Mouse (Mus musculus) forebrain, embryonic 15.5 days (tissue): ENCODE data around the gene Susd1. TPM values are rescaled to one million over a fixed set of nuclear protein-coding genes. Genes with fewer than 3 reads are reported as not detected.

Experiments
- ATAC-seq: fragments of 200-750 bp; cut with Nextera tagmentation; replicated peaks from 2 replicates; pipeline ENCODE4 v1.8.0; 2017; ENCODE audit warnings: mild to moderate bottlenecking, moderate TSS enrichment, moderate library complexity
- H3K27ac ChIP-seq: fragments of 300-500 bp; sonication (generic); replicated peaks from 2 replicates; pipeline ENCODE4 v1.5.1; 2015; ENCODE audit warnings: mild to moderate bottlenecking, inconsistent platforms
- H3K27me3 ChIP-seq: fragments of 300-500 bp; sonication (generic); 2 replicates; pipeline ENCODE4 v1.6.1; 2015; ENCODE audit warnings: inconsistent platforms
- H3K36me3 ChIP-seq: fragments of 300-500 bp; sonication (generic); 2 replicates; pipeline ENCODE4 v1.6.1; 2015; ENCODE audit warnings: mild to moderate bottlenecking, inconsistent platforms
- H3K4me1 ChIP-seq: fragments of 300-500 bp; sonication (generic); 2 replicates; pipeline ENCODE4 v1.6.1; 2015; ENCODE audit warnings: inconsistent platforms
- H3K4me2 ChIP-seq: fragments of 300-500 bp; sonication (generic); replicated peaks from 2 replicates; pipeline ENCODE4 v1.6.1; 2015; ENCODE audit warnings: mild to moderate bottlenecking, inconsistent platforms
- H3K4me3 ChIP-seq: fragments of 300-500 bp; sonication (generic); 2 replicates; pipeline ENCODE4 v1.5.1; 2015; ENCODE audit warnings: mild to moderate bottlenecking, inconsistent platforms
- H3K9ac ChIP-seq: fragments of 300-500 bp; sonication (generic); replicated peaks from 2 replicates; pipeline ENCODE4 v1.6.1; 2015; ENCODE audit warnings: mild to moderate bottlenecking, inconsistent platforms
- H3K9me3 ChIP-seq: fragments of 300-500 bp; sonication (generic); 2 replicates; pipeline ENCODE4 v1.6.1; 2016; ENCODE audit warnings: inconsistent platforms
- WGBS: fragments of 180-500 bp; shearing (Covaris S2); methylation state at CpG from one replicate; pipeline ENCODE4 v1.1.7; 2015; ENCODE audit warnings: mixed read lengths; 5-methylcytosine and 5-hydroxymethylcytosine counted together
- polyA plus RNA-seq: library from polyadenylated mRNA; unstranded; fragments of >200 nt; fragmentation: Nextera tagmentation; extraction: Ambion mirVana; gene quantifications from 2 replicates; pipeline ENCODE4 v1.2.1, GENCODE M21; 2015

Susd1 gene
- polyA plus RNA-seq = 0.90 and 0.91 TPM in 2 replicates

- no peak within 1 kb of the TSS for H3K27ac ChIP-seq
- WGBS = under 1% methylated on average over 74 of the region's 75 CpGs
- no peaks in the 10 kb centered on the region for H3K36me3 ChIP-seq
- peak within 1 kb of the TSS; percentile 50 for H3K9ac ChIP-seq
- peak within 1 kb of the TSS; percentile 65 for H3K4me3 ChIP-seq
- H3K9me3 ChIP-seq = no peaks in the 10 kb centered on the region
- peak within 1 kb of the TSS; percentile 92 for H3K4me2 ChIP-seq
- H3K4me1 ChIP-seq = peaks cover 11% of the 10 kb centered on the region; the same call in 1 of the 2 replicates
- H3K27me3 ChIP-seq = peaks cover 33% of the 10 kb centered on the region
- ATAC-seq = peak; percentile 91
Observed at GRCm38 (mm10) chr4:59437990-59438854, at the start of gene Susd1. Gene Susd1 (minus strand): TSS chr4:59438633.

DNA sequence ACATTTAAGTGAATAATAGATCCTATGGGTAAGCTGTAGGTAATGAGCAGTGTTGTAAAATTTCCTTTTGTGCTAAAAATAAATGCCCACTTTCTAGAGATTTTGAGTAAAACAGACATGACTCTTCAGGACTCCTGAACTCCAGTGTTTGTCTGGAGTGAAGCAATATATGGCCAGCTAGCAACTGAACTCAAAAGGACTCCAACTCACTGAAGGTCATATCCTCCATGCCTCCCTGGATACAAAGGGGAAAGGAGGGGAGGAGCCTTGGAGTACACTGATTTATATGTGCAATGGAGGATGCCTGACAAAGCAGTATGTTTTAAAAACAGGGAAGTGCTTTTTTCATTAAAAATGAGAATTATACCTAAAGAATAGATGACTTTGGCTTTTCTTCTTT is 32.9 kb upstream of the Susd1 start:
- ATAC-seq = no peak
- Histone ChIP-seq H3K9me3 (no peaks in the 10 kb centered on the region), H3K4me2 (no peak overlapping the region), H3K36me3 (no peaks in the 10 kb centered on the region), H3K9ac (no peak overlapping the region), H3K27ac (no peak overlapping the region), H3K4me3 (no peak overlapping the region), H3K27me3 (no peaks in the 10 kb centered on the region), H3K4me1 (no peaks in the 10 kb centered on the region)

DNA sequence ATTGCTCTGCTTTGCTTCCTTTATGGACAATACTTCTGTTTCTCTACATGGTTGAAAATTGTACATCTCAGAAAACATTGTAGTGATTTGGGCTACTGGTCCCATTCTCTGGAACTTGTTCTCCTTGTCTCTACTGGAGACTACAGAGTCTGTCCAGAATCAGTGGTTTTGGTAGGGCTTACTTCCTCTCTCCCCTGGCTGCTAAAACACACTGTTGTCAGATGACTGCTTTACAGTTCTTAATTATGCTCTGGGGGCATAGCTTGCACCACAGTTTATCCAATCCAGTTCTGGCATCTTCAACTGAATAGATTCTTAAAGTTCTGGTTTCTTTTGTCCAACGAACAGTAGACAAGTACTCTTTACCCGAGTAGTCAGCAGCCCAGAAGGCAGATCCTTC is 27.0 kb upstream of the Susd1 start:
- ATAC-seq = no peak
- H3K36me3 ChIP-seq = no peaks in the 10 kb centered on the region
- WGBS = 60% methylated on average over 2 of the region's 2 CpGs

GRCm38 (mm10) chr4:59464661-59465060 is 26.2 kb upstream of the Susd1 start:
- H3K9me3 ChIP-seq = no peaks in the 10 kb centered on the region
- no peak overlapping the region for H3K9ac ChIP-seq
- no peaks in the 10 kb centered on the region for H3K36me3 ChIP-seq
- H3K27ac ChIP-seq = no peak overlapping the region
- ATAC-seq = no peak
- no peaks in the 10 kb centered on the region for H3K4me1 ChIP-seq
- H3K4me2 ChIP-seq = no peak overlapping the region
- H3K27me3 ChIP-seq = peaks cover 3% of the 10 kb centered on the region; the same call in 1 of the 2 replicates
- WGBS = 85% methylated on average over 6 of the region's 6 CpGs
- no peak overlapping the region for H3K4me3 ChIP-seq

More for the DNA sequence above, 27.0 kb upstream of the Susd1 start:
- H3K4me1 ChIP-seq = no peaks in the 10 kb centered on the region
- no peak overlapping the region for H3K4me3 ChIP-seq
- H3K4me2 ChIP-seq = no peak overlapping the region
- H3K27ac ChIP-seq = no peak overlapping the region
- no peaks in the 10 kb centered on the region for H3K27me3 ChIP-seq
- H3K9me3 ChIP-seq = no peaks in the 10 kb centered on the region
- H3K9ac ChIP-seq = no peak overlapping the region

DNA sequence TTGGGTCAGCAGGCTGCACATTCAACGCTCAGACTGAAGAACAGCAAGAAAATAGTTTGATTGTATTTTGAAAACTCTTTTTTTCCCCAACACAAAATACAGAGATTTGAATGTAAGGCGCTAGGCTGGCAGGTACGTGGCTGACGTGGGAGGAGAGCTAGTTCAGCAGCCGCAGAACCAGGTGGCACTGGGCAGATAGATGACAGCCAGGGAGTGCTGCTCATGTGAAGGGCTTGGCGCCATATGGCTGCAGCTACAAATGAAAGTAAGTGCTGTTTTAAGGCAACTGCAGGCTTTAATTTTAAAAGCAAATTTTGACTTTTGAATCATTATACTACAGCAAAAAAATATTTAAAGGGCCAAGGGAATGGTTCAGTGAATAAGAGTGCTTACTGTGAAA is 24.1 kb upstream of the Susd1 start:
- no peaks in the 10 kb centered on the region for H3K36me3 ChIP-seq
- H3K4me2 ChIP-seq = no peak overlapping the region
- peaks cover 7% of the 10 kb centered on the region; the same call in 1 of the 2 replicates for H3K4me1 ChIP-seq
- no peak for ATAC-seq
- no peak overlapping the region for H3K4me3 ChIP-seq
- H3K9ac ChIP-seq = no peak overlapping the region
- peaks cover 3% of the 10 kb centered on the region; the same call in 1 of the 2 replicates for H3K27me3 ChIP-seq
- no peaks in the 10 kb centered on the region for H3K9me3 ChIP-seq
- WGBS = 60% methylated on average over 6 of the region's 6 CpGs
- no peak overlapping the region for H3K27ac ChIP-seq

DNA sequence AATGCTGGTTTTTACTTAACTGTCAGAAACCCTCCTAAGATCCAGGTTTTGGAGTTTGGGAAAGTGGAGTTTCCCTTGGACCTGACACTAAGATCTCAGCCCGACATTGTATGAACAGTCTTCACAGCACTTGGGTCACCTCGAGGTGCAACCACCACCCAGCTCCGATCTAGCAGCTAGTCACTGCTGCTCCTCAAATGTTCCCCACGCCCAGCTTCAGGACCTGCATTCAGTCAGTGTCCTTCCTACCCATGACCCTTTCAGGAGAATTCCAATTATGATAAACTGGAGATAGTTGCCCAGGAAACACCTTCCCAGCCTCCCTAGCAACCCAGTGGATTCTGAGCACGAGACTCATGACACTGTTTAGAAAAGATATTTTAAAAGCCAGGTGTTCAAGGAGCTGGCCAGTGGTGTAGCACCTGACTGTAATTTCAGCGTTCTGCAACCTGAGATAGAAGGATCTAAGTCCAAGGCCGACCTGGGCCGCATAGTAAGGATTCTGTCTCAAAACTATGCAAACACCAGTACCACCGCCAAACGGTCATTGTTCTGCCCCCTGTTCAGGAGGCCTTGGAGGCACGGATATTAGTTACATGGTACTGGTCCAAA is 22.8 kb upstream of the Susd1 start:
- peaks cover 3% of the 10 kb centered on the region; the same call in 1 of the 2 replicates for H3K27me3 ChIP-seq
- H3K27ac ChIP-seq = no peak overlapping the region
- no peaks in the 10 kb centered on the region for H3K9me3 ChIP-seq
- no peak for ATAC-seq
- H3K4me1 ChIP-seq = peaks cover 7% of the 10 kb centered on the region; the same call in 1 of the 2 replicates
- no peak overlapping the region for H3K4me2 ChIP-seq
- no peak overlapping the region for H3K9ac ChIP-seq
- WGBS = 91% methylated on average over 11 of the region's 11 CpGs
- H3K36me3 ChIP-seq = no peaks in the 10 kb centered on the region
- no peak overlapping the region for H3K4me3 ChIP-seq

DNA sequence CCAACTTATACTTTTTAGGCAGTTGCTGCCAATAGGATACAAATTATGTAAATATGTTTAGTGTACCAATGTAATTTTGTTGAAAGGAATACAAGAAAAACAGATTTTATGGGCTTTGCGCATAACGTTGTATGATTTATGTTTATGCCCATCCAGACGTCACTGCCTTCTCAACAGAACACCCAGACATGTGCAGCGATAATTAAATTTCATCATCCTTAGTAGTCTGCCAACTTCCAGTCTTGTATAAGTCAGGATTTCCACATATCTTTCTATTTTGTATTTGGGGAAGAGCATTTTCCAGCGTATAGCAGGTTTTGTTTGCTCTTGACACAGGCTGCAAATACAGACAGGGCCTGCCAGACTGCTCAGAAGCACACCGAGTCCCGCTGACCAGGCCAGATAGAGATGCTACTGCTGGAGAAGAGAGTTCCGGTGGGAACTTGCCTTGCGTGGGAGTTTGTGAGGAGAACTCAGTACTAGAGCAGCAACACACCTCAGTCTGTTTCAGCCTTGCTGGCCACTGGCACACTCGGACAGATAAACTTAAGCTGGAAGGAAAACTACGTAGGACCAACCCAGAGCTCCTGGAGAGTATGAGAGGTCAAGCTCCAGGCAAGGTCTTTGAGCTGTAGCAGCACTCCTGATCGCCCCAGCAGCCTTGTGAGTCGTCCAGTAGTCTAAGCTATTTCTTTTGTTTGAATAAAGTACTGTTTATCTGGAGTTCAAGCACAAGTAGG is 21.0 kb upstream of the Susd1 start:
- peaks cover 3% of the 10 kb centered on the region; the same call in 1 of the 2 replicates for H3K27me3 ChIP-seq
- no peaks in the 10 kb centered on the region for H3K9me3 ChIP-seq
- H3K4me2 ChIP-seq = no peak overlapping the region
- no peak overlapping the region for H3K27ac ChIP-seq
- peaks cover 7% of the 10 kb centered on the region; the same call in 1 of the 2 replicates for H3K4me1 ChIP-seq
- H3K9ac ChIP-seq = no peak overlapping the region
- H3K4me3 ChIP-seq = no peak overlapping the region
- WGBS = 74% methylated on average over 13 of the region's 13 CpGs
- no peaks in the 10 kb centered on the region for H3K36me3 ChIP-seq
- ATAC-seq = peak; percentile 50

- Histone ChIP-seq H3K9me3 (no peaks in the 10 kb centered on the region), H3K4me2 (no peak overlapping the region), H3K4me3 (no peak overlapping the region), H3K27ac (no peak overlapping the region), H3K9ac (no peak overlapping the region), H3K36me3 (no peaks in the 10 kb centered on the region), H3K27me3 (peaks cover 3% of the 10 kb centered on the region; the same call in 1 of the 2 replicates), H3K4me1 (peaks cover 7% of the 10 kb centered on the region; the same call in 1 of the 2 replicates)
- ATAC-seq = no peak
- WGBS = 36% methylated on average over 9 of the region's 9 CpGs
Observed at GRCm38 (mm10) chr4:59457941-59458340, 19.5 kb upstream of the Susd1 start.

GRCm38 (mm10) chr4:59457091-59457490 is 18.7 kb upstream of the Susd1 start:
- Histone ChIP-seq H3K9ac (no peak overlapping the region), H3K4me2 (no peak overlapping the region), H3K36me3 (no peaks in the 10 kb centered on the region), H3K4me1 (peaks cover 7% of the 10 kb centered on the region; the same call in 1 of the 2 replicates), H3K27me3 (peaks cover 3% of the 10 kb centered on the region; the same call in 1 of the 2 replicates), H3K9me3 (no peaks in the 10 kb centered on the region), H3K27ac (no peak overlapping the region), H3K4me3 (no peak overlapping the region)
- 89% methylated on average over 5 of the region's 5 CpGs for WGBS
- no peak for ATAC-seq

DNA sequence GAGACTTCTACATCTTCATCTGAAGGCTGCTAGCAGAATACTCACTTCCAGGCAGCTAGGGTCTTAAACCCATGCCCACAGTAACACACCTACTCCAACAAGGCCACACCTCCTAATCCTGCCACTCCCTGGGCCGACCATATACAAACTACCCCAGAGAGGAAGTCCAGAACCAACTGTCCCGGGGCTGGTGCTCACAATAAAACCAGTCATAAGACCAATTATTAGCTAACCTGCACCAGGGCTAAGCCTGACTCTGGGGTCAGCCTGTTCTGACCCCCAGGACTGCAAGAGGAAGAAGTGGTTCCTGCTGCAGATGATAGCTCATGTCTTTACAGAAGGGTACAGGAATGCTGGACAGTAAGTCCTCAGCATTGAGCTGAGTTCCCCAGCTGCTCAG is 17.0 kb upstream of the Susd1 start:
- Histone ChIP-seq H3K4me1 (peaks cover 7% of the 10 kb centered on the region; the same call in 1 of the 2 replicates), H3K27me3 (peaks cover 3% of the 10 kb centered on the region; the same call in 1 of the 2 replicates), H3K9me3 (no peaks in the 10 kb centered on the region), H3K27ac (no peak overlapping the region), H3K4me2 (no peak overlapping the region), H3K36me3 (no peaks in the 10 kb centered on the region), H3K9ac (no peak overlapping the region), H3K4me3 (no peak overlapping the region)
- ATAC-seq = no peak
- 79% methylated on average over 2 of the region's 2 CpGs for WGBS

- Histone ChIP-seq H3K4me2 (no peak overlapping the region), H3K9me3 (no peaks in the 10 kb centered on the region), H3K4me1 (peaks cover 4% of the 10 kb centered on the region; the same call in 1 of the 2 replicates), H3K4me3 (no peak overlapping the region), H3K27ac (no peak overlapping the region), H3K9ac (no peak overlapping the region), H3K27me3 (no peaks in the 10 kb centered on the region), H3K36me3 (no peaks in the 10 kb centered on the region)
- WGBS = 77% methylated on average over 3 of the region's 3 CpGs
- ATAC-seq = no peak
Observed at GRCm38 (mm10) chr4:59454046-59454445, 15.6 kb upstream of the Susd1 start.
